Mouse (Mus musculus): ENCODE results near the gene Slc1a7.

DNA sequence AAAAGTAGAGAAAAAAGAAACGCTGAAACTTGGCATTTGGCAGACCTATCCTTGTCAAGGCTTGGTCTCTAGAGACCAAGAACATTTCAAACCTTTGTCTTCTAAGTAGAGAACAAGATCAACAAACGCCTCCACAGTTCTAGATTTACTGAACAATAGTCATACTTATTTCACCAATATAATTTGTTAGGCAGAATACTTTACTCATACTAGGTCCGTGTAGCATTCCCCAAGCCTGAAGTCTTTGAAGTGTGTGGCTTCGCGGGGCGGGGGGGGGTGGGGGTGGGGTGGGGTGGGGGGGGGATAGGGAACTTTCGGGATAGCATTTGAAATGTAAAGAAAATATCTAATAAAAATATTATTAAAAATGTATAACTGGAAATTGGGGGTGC, 44.3 kb upstream of the Slc1a7 start:
- TF ChIP-seq CTCF (IDR thresholded peaks at IDR 0.05; ENCODE audit: low read depth) (no peak), EP300 (optimal IDR thresholded peaks at IDR 0.05) (no peak)
